Mouse (Mus musculus) frontal cortex, postnatal 36 days (tissue): ENCODE results near the gene Sv2b.
"Not testable (repeated sequence)": the region's sequence is repeated elsewhere in the genome, so short reads cannot be mapped to it uniquely, and the experiment has no call there.

Experiments used
- DNase-seq, 2 experiments: peaks; one replicate each; pipeline ENCODE4 v3.0.0; 2022; ENCODE audit warnings: low spot score in 2 of 2

The Sv2b gene

DNA sequence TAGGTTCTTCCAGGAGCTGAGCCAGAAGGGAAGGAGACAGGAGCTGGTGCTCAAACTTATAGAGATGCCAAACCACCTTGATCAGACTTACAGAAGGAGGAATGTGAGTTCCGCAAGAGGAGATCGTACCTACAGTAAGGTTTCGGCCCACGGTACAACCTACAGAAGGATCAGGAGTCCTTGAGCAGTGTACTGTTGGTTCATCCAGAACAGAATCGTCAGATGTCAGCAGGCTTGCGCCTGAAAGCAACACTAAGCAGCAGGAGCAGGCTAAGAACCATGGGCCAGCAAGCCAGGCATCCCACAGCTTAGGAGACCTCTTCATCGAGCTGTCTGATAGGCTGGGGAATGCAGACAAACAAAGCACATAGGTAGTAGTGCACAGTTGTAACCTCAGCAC, 92.9 kb downstream of the Sv2b start:
- no peak for DNase-seq

DNA sequence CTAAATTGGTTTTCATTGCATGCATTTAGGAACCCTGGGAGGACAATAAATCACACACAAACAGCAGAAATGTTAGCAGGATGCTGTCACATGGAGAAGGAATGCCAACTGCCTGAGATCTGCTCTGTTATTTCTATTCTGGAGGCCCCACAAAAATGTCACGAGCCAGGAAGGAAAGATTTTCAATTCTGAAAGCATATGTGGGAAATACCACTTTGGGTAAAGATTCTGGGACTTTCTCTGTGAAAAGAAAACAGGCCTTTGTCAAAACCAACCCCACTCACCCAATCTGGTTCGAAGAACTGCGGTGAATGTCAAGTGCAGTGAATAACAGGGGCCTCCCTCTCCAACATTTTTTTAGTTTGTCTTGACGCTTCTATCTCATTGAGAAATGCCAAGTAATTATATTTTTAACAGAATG, 99.8 kb downstream of the Sv2b start:
- DNase-seq: peak; percentile 35 to 76

DNA sequence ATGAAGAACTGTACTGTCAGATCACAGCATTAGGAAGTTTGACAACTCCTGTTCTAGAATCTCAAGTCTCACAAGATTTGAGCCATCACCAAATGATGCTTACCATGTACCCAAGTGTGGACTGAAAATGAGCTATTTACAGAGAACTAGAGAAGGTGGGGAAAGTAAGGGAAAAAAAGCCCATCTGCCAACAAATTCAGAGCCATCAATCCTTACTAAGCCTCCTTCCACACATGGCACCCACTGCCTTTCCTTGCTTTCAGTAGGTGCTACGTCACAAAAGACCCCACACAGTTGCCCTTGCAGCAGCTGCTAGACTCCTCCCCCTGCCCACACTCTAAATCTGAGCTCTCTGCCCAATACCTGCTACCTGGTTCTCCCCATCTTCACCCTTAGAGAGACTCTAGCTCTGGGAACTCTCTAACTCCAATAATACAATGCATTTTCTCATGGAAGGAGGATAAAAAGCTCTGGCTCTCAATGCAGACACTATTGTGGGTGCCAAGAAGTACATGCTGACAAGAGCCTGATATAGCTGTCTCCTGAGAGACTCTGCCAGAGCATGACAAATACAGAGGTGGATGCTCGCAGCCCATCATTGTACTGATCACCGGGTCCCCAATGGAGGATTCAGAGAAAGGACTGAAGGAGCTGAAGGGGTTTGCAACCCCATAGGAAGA, 101.0 kb downstream of the Sv2b start:
- no peak for DNase-seq

DNA sequence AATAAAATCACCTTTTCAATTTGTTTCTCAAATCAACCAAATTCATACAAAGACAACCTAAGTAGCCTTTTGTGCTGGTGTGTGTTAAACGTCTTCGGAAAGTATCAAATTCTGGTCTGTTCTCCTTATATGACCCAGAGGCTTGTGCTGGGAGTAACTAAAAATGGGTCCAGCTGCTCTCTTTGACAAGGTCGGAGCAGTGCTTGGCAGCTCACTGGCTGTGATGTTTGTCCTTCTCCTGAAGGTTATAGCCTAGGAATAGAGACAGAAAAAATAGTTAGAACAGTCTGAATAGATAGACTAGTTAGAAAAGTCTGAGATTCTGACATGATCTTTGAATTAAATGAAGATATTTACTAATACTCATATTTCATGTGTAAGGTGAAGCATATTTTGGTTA, 102.4 kb downstream of the Sv2b start:
- DNase-seq: no peak

- DNase-seq: no peak
Observed at GRCm38 (mm10) chr7:75205386-75205785, 103.7 kb downstream of the Sv2b start.

DNA sequence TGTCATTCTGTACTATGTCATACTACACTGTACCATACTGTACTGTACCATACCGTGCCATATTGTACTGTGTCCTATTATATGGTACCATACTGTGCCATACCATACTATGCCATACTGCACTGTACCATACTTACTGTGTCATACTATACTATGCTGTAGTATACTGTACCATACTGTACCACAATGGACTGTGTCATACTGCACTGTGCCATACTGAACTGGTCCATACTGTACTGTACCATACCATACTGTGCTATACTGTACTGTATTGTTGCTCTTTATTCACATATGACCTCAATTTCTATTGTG, 114.2 kb downstream of the Sv2b start:
- DNase-seq: not testable (repeated sequence)

GRCm38 (mm10) chr7:75194158-75194918, 114.7 kb downstream of the Sv2b start:
- no peak for DNase-seq

GRCm38 (mm10) chr7:75190192-75190591, 118.9 kb downstream of the Sv2b start:
- no peak for DNase-seq

- no peak for DNase-seq
Observed at GRCm38 (mm10) chr7:75175042-75175441, 134.0 kb downstream of the Sv2b start.

DNA sequence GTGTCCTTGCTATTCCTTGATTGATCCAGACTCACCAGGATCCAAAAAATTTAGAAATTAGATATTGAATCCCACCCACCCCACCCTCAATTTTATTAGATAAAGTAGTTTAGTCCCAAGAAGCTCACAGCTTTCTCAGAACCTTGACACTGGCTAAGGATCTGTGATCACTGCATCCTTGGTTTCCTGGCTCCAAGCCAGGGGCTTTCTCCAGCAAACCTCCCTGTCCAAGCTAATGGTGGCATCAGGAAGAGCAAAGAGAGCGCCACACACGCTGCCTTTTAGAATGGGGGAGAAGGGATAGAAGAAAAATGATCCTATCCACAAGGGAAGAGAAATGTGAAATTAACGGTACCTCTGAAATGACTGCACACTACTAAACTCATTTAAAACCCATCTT, 141.6 kb downstream of the Sv2b start:
- DNase-seq: no peak

GRCm38 (mm10) chr7:75147174-75147573, 161.9 kb downstream of the Sv2b start:
- no peak for DNase-seq

DNA sequence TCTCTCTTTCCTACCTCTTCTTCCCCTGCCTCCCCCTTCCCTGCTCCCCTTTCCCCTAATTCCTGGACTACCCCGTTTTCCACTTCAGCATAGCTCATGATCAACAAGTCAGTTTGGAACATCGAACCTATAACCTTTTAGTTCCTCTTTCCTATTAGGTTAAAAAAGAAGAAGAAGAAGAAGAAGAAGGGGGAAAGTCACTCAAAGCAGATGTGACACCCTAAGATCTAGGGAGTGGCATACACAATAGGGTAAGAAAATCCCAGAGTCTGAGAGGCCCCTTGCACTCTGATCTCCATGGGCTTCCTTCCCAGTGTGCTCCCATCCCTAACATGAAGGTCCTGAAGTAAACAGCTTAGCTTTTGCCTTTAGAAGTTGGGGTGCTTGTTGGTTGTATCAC, 166.3 kb downstream of the Sv2b start:
- no peak for DNase-seq

GRCm38 (mm10) chr7:75141919-75142700, 167.0 kb downstream of the Sv2b start:
- DNase-seq: peak in 1 of 2 experiments; percentile 26

- no peak for DNase-seq
Observed at GRCm38 (mm10) chr7:75139306-75139705, 169.8 kb downstream of the Sv2b start.

- DNase-seq: peak in 1 of 2 experiments; percentile 30
Observed at GRCm38 (mm10) chr7:75134710-75135617, 174.1 kb downstream of the Sv2b start.

GRCm38 (mm10) chr7:75128036-75128435, 181.0 kb downstream of the Sv2b start:
- DNase-seq: no peak

DNA sequence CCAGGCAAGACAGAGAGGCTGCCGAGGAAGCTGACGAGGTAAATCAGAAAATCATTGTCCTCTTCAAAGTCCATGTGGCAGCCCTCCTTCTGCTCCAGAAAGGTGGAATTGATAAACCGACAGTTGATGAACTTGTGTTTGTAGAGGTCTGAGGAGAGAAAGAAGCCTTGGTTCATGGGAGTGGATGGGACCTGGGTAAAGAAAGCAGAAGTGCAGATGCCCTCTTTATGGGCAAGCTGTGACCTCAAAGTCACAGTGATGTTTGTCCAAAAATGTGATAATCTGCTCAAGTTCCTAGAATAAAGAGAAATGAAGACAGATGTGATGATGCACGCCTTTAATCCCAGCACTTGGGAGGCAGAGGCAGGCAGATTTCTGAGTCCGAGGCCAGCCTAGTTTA, 185.0 kb downstream of the Sv2b start:
- no peak for DNase-seq

DNA sequence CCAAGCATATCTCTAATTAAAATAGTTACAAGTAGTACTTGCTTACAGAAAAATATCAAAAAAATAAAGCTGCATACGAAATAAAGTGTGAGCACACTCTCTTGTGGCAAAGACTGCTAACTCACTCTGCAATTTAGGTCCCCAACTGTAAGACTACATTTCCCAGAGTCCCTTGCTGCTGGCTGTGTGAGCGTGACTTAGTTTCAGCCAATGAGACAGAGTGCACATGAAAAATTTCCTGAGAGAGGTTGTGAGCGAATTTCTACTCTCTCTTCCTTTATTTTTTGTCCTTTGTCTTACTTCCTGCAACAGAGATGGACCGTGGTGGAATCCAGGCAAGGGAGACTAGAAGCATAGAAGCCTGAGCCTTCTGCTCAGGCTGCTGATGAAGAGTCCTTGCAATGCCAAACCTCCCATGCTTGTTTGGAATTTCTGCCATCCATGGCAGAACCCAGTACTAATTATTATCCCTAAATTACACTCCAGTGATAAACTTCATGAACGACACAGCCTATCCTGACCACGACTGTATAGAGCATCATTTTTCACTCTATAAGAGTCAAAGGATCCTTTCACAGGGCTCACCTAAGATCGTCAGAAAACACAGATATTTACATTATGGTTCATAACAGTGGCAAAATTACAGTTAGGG, 190.9 kb downstream of the Sv2b start:
- DNase-seq: peak in 1 of 2 experiments; percentile 43

DNA sequence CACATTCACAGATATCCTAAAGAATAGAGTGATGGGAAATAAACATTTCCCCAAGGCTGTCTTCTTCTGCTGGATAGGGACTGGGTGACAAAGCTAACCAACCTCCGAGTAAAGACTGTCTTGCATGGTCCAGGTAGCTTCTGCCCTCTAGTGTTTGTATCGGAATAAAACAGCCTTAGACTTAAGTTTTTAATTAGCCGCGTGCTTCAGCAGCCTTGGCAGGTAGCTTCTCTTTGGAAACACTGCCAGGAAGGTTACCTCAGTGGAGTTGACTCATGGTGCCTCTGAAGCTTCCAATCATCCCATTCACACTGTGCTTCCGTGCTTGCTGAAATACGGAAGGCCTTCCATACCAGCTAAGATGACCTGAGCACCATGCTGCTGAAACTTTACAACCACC, 198.4 kb downstream of the Sv2b start:
- DNase-seq: peak in 1 of 2 experiments; percentile 49

DNA sequence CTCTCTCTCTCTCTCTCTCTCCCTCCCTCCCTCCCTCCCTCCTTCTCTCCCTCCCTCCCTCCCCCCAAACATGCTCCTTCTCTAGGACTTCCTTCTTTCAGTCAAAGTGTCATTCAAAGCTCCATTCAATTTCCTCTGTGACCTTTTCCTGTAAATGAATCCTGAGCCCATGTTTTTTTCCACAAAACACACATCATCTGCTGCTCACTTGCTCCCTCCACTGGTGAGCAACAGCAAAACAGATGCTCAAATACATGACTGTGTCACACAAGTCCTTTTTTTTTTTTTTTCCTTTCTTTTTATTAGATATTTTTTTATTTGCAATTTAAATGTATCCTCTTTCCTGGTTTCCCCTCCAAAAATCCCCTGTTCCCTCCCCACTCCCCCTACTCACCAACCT, 201.6 kb downstream of the Sv2b start:
- peak in 1 of 2 experiments; percentile 47 for DNase-seq

DNA sequence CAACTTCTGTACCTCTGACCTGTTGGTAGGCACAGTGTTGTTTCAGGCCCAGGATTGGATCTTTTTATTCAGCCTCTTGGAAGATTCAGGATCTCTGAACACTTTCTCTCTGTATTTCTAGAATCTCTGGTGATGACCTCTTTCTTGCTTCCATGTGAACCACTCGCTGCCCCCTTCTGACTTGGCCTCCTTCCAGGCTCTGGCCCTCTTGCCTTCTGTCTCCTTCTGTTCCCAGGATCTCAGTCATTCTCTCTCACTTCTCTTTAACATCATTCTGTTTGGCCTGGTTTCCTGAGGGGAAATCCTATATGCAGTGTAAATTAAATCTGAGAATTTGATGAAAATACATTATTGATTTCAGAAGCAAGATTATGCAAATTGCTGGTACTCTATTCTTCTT, 205.2 kb downstream of the Sv2b start:
- no peak for DNase-seq
